Mouse (Mus musculus) limb, embryonic 12.5 days (tissue): ENCODE results near the gene Dlst. TPM values are rescaled to one million over a fixed set of nuclear protein-coding genes. Genes with fewer than 3 reads are reported as not detected.
A peak's percentile ranks its signal among the peaks of the same experiment; 100 is the strongest.

Experiments used
- ATAC-seq: fragments of 200-750 bp; cut with Nextera tagmentation; 2 replicates; pipeline ENCODE4 v1.8.0; 2017; ENCODE audit warnings: low read depth, moderate TSS enrichment; ENCODE audit not compliant: insufficient number of reproducible peaks, insufficient read depth, low FRiP score, low TSS enrichment
- H3K27ac ChIP-seq: fragments of 300-500 bp; sonication (generic); 2 replicates; pipeline ENCODE4 v1.5.1; 2016; ENCODE audit warnings: mild to moderate bottlenecking, moderate library complexity
- H3K27me3 ChIP-seq: fragments of 300-500 bp; sonication (generic); 2 replicates; pipeline ENCODE4 v1.6.1; 2016; ENCODE audit warnings: mild to moderate bottlenecking, moderate library complexity
- H3K36me3 ChIP-seq: fragments of 300-500 bp; sonication (generic); 2 replicates; pipeline ENCODE4 v1.6.1; 2016; ENCODE audit warnings: mild to moderate bottlenecking, moderate library complexity
- H3K4me1 ChIP-seq: fragments of 300-500 bp; sonication (generic); replicated peaks from 2 replicates; pipeline ENCODE4 v1.6.1; 2016
- H3K4me2 ChIP-seq: fragments of 300-500 bp; sonication (generic); 2 replicates; pipeline ENCODE4 v1.6.1; 2016; ENCODE audit warnings: mild to moderate bottlenecking, moderate library complexity
- H3K4me3 ChIP-seq: fragments of 300-500 bp; sonication (generic); replicated peaks from 2 replicates; pipeline ENCODE4 v1.5.1; 2016; ENCODE audit warnings: mild to moderate bottlenecking
- H3K9ac ChIP-seq: fragments of 300-500 bp; sonication (generic); replicated peaks from 2 replicates; pipeline ENCODE4 v1.6.1; 2016; ENCODE audit warnings: mild to moderate bottlenecking, moderate library complexity
- H3K9me3 ChIP-seq: fragments of 300-500 bp; sonication (generic); 2 replicates; pipeline ENCODE4 v1.6.1; 2016; ENCODE audit warnings: mild to moderate bottlenecking, moderate library complexity
- WGBS: fragments of 180-500 bp; shearing (Covaris S2); methylation state at CpG from one replicate; pipeline ENCODE4 v1.1.7; 2016; 5-methylcytosine and 5-hydroxymethylcytosine counted together
- polyA plus RNA-seq: library from polyadenylated mRNA; unstranded; fragments of >200 nt; fragmentation: Nextera tagmentation; extraction: Ambion mirVana; gene quantifications from 2 replicates; pipeline ENCODE4 v1.2.1, GENCODE M21; 2016

The Dlst gene
- polyA plus RNA-seq, 1 experiment from 2014 or later, result 113 TPM

DNA sequence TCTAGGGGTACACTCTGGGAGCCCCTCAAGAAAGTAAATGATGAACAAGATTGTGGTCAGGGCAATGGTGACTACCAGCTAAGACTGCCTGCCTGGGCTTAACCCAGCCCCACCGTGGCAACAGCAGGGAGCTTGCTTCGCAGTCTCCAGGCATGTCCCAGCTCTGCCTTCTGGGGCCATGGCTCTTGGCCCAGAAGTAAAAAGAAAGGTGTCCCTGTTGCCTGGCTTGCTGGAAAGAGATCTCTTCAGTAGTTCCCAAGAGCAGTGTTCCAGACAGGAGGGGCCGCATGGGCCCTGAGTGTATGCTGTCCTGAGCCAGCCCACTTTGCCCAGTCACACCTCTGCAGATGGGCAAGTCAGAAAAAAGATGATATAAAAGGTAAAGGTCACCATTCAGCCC is 59.2 kb downstream of the Dlst start:
- H3K36me3 ChIP-seq, result peaks cover 50% of the 10 kb centered on the region
- H3K4me1 ChIP-seq, result peaks cover 22% of the 10 kb centered on the region
- WGBS, result 56% methylated on average over 3 of the region's 3 CpGs
- H3K27ac ChIP-seq, result no peak overlapping the region
- peak overlapping the region; percentile 47; the same call in 1 of the 2 replicates for H3K9ac ChIP-seq
- no peak for ATAC-seq
- no peaks in the 10 kb centered on the region for H3K9me3 ChIP-seq
- peaks cover 12% of the 10 kb centered on the region for H3K27me3 ChIP-seq
- no peak overlapping the region for H3K4me3 ChIP-seq
- peak overlapping the region; percentile 31; the same call in 1 of the 2 replicates for H3K4me2 ChIP-seq

DNA sequence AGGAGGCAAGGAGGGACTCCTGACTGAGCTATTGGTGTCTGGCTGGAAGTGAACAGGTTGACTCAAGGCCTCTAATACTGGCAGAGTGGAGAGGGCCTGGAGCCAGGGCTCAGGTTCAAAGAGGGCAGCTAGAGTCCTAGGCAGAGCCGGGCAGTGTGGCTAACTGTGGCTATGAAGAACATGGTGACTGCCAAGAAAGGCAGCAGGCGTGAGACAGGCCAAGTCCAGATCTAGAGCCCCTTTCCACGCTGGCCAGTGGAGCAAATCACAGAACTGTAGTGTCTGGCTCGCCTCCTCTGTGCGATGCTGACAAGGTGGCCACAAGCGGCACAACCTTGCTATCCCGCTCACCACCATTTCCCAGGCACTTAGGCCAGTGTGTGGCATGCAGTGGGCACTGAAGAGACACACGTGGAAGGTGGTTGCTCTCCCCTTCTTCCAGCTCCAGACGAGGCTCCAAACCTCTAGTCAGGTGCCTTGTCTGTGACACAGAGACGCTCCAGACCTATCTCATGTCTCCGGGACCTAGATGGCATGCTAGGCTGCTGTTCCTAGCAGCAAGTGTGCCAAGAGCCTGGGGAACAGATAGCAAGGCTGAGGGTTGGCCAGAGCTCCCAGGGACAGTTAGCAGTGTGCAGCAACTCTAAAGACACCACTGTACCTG is 59.8 kb downstream of the Dlst start:
- Histone ChIP-seq H3K4me1 (peaks cover 27% of the 10 kb centered on the region), H3K4me3 (no peak overlapping the region), H3K27ac (no peak overlapping the region), H3K9ac (no peak overlapping the region), H3K9me3 (no peaks in the 10 kb centered on the region), H3K27me3 (peaks cover 12% of the 10 kb centered on the region), H3K36me3 (peaks cover 50% of the 10 kb centered on the region), H3K4me2 (no peak overlapping the region)
- no peak for ATAC-seq
- WGBS, result 88% methylated on average over 11 of the region's 11 CpGs

DNA sequence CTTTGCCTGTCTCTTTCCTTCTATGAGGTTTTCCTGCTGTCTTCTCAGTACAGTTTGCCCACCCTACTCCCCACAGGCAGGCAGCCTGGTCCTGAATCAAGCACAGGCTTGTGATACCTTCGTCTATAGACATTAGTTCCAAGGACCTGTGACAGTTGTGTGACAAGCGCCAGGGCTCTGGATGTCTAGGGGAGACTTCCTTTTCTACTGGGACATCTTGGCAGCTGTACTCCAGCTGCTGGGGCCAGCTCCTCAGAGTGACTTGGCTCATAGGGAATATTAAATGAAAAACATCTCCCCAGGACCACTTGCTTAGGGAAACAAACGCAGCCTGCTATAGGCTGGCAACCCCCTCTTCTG is 60.3 kb downstream of the Dlst start:
- no peak for ATAC-seq
- Histone ChIP-seq H3K9ac (no peak overlapping the region), H3K4me3 (no peak overlapping the region), H3K9me3 (no peaks in the 10 kb centered on the region), H3K4me2 (no peak overlapping the region), H3K27ac (no peak overlapping the region), H3K4me1 (peaks cover 32% of the 10 kb centered on the region), H3K36me3 (peaks cover 47% of the 10 kb centered on the region), H3K27me3 (peaks cover 12% of the 10 kb centered on the region)
- 78% methylated on average over 3 of the region's 3 CpGs for WGBS

DNA sequence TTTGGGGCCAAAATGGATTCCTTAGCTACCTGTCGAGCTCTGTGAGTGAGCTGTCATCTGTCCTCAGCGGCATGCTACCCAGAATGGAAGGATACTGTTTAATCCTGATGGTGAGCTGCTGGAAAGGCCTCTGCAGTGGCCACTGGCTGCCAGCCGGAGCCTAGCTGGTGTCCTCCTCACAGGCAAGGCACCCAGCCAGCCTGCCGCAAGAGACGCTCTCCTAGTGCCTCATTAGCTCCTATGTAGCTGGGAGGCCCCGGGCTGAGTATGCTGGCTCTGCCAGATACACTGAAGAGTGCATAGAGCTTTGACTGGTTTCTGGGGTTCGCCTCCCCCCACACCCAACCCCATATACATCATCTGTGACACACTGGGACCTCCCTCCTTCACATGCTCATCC is 63.4 kb downstream of the Dlst start:
- Histone ChIP-seq H3K27ac (no peak overlapping the region), H3K27me3 (peaks cover 23% of the 10 kb centered on the region), H3K9ac (no peak overlapping the region), H3K4me2 (peak overlapping the region; percentile 71), H3K9me3 (no peaks in the 10 kb centered on the region), H3K4me3 (no peak overlapping the region), H3K4me1 (peaks cover 54% of the 10 kb centered on the region), H3K36me3 (peaks cover 24% of the 10 kb centered on the region)
- 77% methylated on average over 7 of the region's 7 CpGs for WGBS
- ATAC-seq, result no peak

DNA sequence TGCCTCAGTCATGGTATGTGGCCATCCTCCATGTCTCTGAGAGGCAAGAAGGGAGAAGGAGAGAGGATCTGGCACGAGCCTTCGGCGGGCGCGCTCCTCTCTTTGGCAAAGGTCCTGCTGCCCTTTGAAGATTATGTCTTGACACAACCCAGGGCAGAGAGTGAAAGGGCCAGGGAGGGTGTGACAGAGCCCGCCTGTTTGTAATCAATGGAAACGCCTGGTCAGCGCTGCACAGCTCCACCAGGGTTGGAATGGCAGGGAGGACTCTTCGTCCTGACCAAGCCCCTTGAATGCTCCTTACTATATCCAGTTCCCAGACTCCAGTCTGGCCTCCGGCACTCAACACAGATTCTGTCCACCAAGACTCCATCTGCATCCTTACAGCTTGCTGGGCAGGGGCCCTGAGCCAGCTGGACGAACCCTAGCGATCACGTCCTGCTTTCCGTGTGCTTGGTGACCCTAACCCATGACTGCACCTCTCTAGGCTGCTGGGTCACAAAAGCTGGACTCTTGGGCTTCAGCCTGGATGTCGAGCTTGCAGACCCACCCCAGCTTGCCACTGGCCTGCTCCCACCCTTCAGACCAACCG is 64.5 kb downstream of the Dlst start:
- Histone ChIP-seq H3K27ac (peak overlapping the region; percentile 82), H3K4me1 (peaks cover 45% of the 10 kb centered on the region), H3K36me3 (peaks cover 20% of the 10 kb centered on the region), H3K9ac (peak overlapping the region; percentile 64), H3K27me3 (peaks cover 28% of the 10 kb centered on the region), H3K4me2 (peak overlapping the region; percentile 71), H3K9me3 (no peaks in the 10 kb centered on the region), H3K4me3 (peak overlapping the region; percentile 42)
- ATAC-seq, result peak; percentile 0; the same call in 1 of the 2 replicates
- WGBS, result 14% methylated on average over 16 of the region's 16 CpGs

DNA sequence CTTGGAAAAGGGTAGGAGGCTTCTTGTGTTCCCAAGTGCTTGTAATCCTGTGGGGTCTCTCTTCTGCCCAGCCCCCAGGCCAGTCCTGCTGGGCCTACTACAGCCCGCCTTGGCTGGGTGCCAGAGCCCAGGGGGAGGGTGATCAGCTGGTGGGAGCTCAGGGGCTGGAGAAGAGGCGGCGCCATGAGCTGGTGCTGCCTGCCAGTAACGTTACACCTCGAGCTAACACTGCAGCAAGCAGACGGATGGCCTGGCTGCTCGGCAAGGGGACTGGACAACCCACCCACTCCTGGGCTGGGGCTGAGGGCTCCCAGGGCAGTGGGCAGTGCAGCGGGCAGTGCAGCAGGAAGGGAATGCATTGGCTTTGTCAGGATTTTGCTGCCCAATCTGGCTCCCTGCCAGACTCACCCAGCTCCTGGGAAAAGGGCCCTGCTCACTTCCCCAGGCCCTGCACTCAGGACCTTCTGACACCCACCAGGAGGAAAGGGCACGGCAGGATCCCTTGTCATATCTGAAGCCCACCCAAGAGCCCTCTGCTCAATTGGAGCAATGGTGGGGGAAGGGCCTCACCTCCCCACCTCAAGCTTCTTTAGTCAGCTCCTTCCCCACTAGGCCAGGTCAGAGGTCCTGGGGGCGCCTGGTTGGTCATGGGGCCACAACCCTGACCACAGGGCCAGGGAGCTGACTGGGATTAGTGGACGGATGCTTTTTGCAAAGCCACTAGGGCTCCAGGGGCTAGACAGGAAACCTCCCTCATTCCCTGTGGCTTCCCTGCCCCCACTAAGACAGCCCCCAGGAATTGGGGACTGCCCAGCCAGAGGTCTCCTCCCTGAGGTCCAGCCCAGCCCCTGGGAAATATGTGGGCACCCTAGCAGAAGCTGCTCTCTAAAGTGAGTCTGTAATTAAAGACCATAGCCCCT is 65.6 kb downstream of the Dlst start:
- Histone ChIP-seq H3K27ac (peak overlapping the region; percentile 82), H3K4me3 (peak overlapping the region; percentile 42), H3K36me3 (peaks cover 10% of the 10 kb centered on the region), H3K27me3 (peaks cover 20% of the 10 kb centered on the region), H3K4me2 (peak overlapping the region; percentile 71), H3K9ac (peak overlapping the region; percentile 64), H3K4me1 (peaks cover 45% of the 10 kb centered on the region), H3K9me3 (no peaks in the 10 kb centered on the region)
- 6% methylated on average over 11 of the region's 11 CpGs for WGBS
- ATAC-seq, result peak; percentile 84

DNA sequence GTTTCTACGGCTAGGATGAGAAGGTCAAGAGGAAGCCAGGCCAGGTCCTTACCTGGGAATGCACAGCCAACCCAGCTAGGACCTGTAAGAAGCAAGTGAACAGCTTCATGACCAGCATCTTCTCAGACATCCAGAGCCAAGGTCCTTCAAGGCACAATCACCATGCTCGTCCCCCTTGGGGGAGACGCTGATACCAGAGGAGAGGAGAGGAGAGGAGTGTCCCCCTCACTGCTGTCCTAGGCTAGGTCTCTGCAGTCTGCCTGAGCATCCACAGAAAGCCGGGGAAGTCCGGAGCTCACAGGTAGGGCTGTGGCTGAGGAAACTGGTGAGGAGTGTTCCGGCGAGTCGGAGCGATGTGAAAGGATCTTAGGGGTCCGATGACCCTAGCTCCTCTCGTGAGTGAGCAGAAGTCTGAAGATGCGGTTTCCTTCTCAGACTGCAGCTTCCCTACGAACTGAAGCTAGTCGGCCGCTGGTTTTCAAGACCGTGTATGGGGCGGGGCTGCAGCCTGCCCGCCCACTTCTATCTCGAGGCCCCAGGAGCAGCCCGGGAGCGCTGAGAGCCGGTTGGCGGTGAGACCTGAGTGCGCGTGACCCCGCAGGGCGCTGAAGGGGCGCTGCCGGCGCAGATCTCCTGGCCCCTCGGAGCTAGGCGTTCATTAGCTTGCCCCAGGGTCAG is 66.4 kb downstream of the Dlst start:
- Histone ChIP-seq H3K9ac (peak overlapping the region; percentile 64), H3K9me3 (no peaks in the 10 kb centered on the region), H3K27me3 (peaks cover 23% of the 10 kb centered on the region), H3K27ac (peak overlapping the region; percentile 82), H3K36me3 (peaks cover 5% of the 10 kb centered on the region; the same call in 1 of the 2 replicates), H3K4me3 (peak overlapping the region; percentile 42), H3K4me2 (peak overlapping the region; percentile 71), H3K4me1 (peaks cover 51% of the 10 kb centered on the region)
- WGBS, result 2% methylated on average over 32 of the region's 32 CpGs
- 0 out of 2 replicates have a peak, but pooled peaks have one; percentile 1 for ATAC-seq

DNA sequence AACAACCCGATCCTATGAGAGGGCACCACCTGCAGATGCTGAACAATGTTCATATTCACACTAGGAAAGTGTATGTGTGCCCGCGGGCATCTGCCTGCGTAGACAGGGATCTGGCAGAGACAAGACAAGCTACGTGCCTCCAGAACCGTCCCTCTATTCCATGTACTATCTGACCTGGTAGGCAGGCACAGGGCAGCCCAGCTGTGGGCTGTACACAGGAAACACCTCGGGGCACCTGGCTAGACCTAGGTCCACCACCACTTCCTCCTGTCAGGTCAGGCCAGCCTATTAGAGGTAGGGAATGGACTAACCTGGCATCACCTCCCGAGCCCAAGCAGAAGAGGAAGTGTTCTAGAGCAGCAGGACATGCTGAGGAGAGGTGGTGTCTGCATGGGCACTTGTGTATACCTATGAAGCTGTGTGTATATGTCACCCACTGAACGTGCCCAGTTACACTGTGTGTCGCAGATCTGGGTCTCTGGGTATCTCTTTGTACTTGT is 67.2 kb downstream of the Dlst start, which contains the start of gene Pgf:
Gene Pgf, minus strand, starts transcription at position 51 of the 500 bp plus-strand sequence.
- H3K9ac ChIP-seq, result peak within 1 kb of the TSS; percentile 64
- peak within 1 kb of the TSS; percentile 82 for H3K27ac ChIP-seq
- no peak for ATAC-seq
- no peaks in the 10 kb centered on the region for H3K9me3 ChIP-seq
- peak within 1 kb of the TSS; percentile 42 for H3K4me3 ChIP-seq
- peaks cover 25% of the 10 kb centered on the region for H3K27me3 ChIP-seq
- peak within 1 kb of the TSS; percentile 71 for H3K4me2 ChIP-seq
- peaks cover under 1% of the 10 kb centered on the region; the same call in 1 of the 2 replicates for H3K36me3 ChIP-seq
- 78% methylated on average over 10 of the region's 10 CpGs for WGBS
- peaks cover 59% of the 10 kb centered on the region for H3K4me1 ChIP-seq

DNA sequence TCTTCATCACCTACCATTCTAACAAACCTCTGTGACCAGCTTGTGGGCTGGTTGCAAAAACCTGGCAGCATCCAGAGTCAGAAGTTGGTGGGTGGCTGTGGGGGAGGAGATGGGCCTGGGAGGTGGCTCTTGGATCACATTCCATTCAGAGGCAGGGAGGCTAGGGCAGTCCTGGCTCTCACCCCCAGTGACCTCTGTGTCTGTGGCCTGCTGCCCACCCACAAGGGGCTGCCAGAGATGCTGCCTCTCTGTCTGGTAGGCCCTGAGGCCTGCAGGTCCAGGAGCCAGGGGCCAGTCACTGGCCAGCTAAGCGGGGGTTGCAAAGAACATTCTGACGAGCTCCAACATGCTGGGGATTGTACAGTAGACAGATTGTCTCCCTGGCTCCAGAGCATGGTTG is 67.7 kb downstream of the Dlst start:
- 59% methylated on average over 2 of the region's 2 CpGs for WGBS
- H3K4me2 ChIP-seq, result no peak overlapping the region
- H3K4me1 ChIP-seq, result peaks cover 62% of the 10 kb centered on the region
- no peak overlapping the region for H3K27ac ChIP-seq
- H3K4me3 ChIP-seq, result no peak overlapping the region
- no peak overlapping the region for H3K9ac ChIP-seq
- H3K9me3 ChIP-seq, result no peaks in the 10 kb centered on the region
- H3K27me3 ChIP-seq, result peaks cover 29% of the 10 kb centered on the region
- no peak for ATAC-seq
- H3K36me3 ChIP-seq, result no peaks in the 10 kb centered on the region

DNA sequence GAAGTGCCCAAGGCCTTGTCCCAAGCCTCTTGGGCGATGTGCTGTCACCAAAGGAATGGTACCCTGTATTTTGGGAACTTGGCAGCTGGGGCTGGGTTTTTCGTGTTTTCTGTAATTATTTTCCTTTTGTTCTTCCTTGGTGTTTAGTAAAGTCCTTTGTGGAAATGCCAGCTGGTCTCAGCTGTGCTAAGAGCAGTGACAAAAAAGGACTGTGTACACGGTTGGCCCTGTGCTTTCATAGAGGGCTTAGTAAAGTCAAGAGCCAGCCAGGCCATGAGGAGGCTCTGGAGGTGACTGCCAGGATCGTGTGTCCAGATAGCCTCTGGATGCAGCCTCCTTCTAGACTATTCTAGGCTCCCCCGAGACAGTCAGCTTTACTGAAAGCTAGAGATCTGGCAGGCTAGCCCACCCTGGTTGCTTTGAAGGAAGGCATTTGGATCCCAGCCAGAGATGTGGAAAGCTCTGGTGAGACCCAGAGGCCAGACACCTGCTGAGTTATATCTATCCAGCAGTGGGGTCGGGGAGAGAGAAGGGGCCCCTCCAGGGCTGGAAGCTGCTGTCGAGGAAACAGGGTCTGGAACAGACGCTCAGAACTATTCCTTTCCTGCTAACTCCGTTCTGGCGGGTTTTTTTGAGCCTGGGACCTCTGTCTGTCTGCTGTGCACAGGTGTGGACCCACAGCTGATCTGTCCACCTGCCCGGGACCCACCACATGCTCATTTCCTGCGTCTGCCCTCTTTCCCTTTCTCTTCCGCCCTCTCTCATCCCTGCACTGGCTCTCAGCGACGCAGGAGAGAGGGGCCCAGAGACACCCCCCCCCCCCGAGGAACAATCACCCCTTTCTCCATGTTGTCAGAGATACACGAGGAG is 71.1 kb downstream of the Dlst start:
- Histone ChIP-seq H3K27ac (peak overlapping the region; percentile 29; the same call in 1 of the 2 replicates), H3K4me1 (peaks cover 34% of the 10 kb centered on the region), H3K36me3 (no peaks in the 10 kb centered on the region), H3K4me3 (no peak overlapping the region), H3K9ac (0 out of 2 replicates have a peak overlapping the region, but pooled peaks have one; percentile 23), H3K9me3 (no peaks in the 10 kb centered on the region), H3K4me2 (peak overlapping the region; percentile 31), H3K27me3 (peaks cover 29% of the 10 kb centered on the region)
- 31% methylated on average over 15 of the region's 17 CpGs for WGBS
- peak; percentile 29; the same call in 1 of the 2 replicates for ATAC-seq
